ENCODE assay signal across 19 mouse cellular contexts in genomic region chr15:81386327-81386726, GRCm38 (mm10). TPM values are rescaled to one million over a fixed set of nuclear protein-coding genes. Genes with fewer than 3 reads are reported as not detected.
A peak's percentile ranks its signal among the peaks of the same experiment; 100 is the strongest.
DNase-seq lines count a peak whose midpoint lies in the region; ATAC-seq and TF ChIP-seq lines count a peak whose summit lies in the region.
"Had no signal": no experiment of that assay in that cellular context is flagged by ENCODE, and none has a peak within 500 bp of the region (broad histone marks: within the 10 kb centered on the region; RNA-seq: fewer than 3 reads in every experiment).

No protein-coding gene starts in this region.

- no peaks in the 10 kb centered on the region for H3K9me3 ChIP-seq in kidney, postnatal 0 days (replicated peaks; ENCODE audit: low read length)
- H3K9me3 ChIP-seq: forebrain, embryonic 15.5 days; heart, embryonic 12.5 days; hindbrain, embryonic 10.5 days; intestine, embryonic 15.5 days; limb, embryonic 13.5 days; midbrain, embryonic 15.5 days; neural tube, embryonic 12.5 days had no signal

- no peak overlapping the region for H3K4me2 ChIP-seq in kidney, postnatal 0 days (ENCODE audit: low read length)
- H3K4me2 ChIP-seq: forebrain, embryonic 15.5 days; heart, embryonic 12.5 days; intestine, embryonic 15.5 days; limb, embryonic 13.5 days; midbrain, embryonic 15.5 days; neural tube, embryonic 12.5 days had no signal

- 95% methylated on average over 5 of the region's 5 CpGs for WGBS in kidney, postnatal 0 days

- no peak for DNase-seq in kidney, postnatal 0 days (ENCODE audit: low spot score)
- DNase-seq in kidney, adult 8-10 months, result no peak
- peak; percentile 20 for DNase-seq in 3134 (ENCODE audit: extremely low read depth, insufficient read length, low spot score)
- peak; percentile 29 for DNase-seq in A20 (ENCODE audit: low read depth, low spot score)
- peak; percentile 64 for DNase-seq in ZHBTc4 (ENCODE audit: low read depth, low spot score)
- no peak for DNase-seq in cerebellum, adult 9-11 months
- no peak for DNase-seq in heart, postnatal 4 days
- DNase-seq: cerebellum, postnatal 10 days; gastrocnemius, postnatal 14 days; kidney, postnatal 4 days; right cerebral cortex, postnatal 4 days had no signal

- peak; percentile 37; the same call in 1 of the 2 replicates for TF ChIP-seq CTCF in kidney, postnatal 0 days (IDR thresholded peaks at IDR 0.05; ENCODE audit: low read depth)

- no peak overlapping the region for H3K4me3 ChIP-seq in kidney, postnatal 0 days (replicated peaks; ENCODE audit: low read depth, low read length)
- H3K4me3 ChIP-seq: forebrain, embryonic 15.5 days; heart, embryonic 12.5 days; hindbrain, embryonic 10.5 days; intestine, embryonic 15.5 days; limb, embryonic 13.5 days; midbrain, embryonic 15.5 days; neural tube, embryonic 12.5 days had no signal

- peaks cover 49% of the 10 kb centered on the region for H3K36me3 ChIP-seq in kidney, postnatal 0 days (ENCODE audit: insufficient read depth, low read length)

- no peak for ATAC-seq in kidney, postnatal 0 days (replicated peaks; ENCODE audit: low FRiP score, low read depth)
- ATAC-seq: forebrain, embryonic 15.5 days; intestine, embryonic 15.5 days; midbrain, embryonic 15.5 days had no signal

- no peak overlapping the region for H3K27ac ChIP-seq in kidney, postnatal 0 days
- H3K27ac ChIP-seq: forebrain, embryonic 15.5 days; hindbrain, embryonic 10.5 days; intestine, embryonic 15.5 days; limb, embryonic 13.5 days; midbrain, embryonic 15.5 days; neural tube, embryonic 12.5 days had no signal

- H3K27me3 ChIP-seq in kidney, postnatal 0 days (ENCODE audit: insufficient read depth, low read length), result no peaks in the 10 kb centered on the region
- H3K27me3 ChIP-seq: forebrain, embryonic 15.5 days; heart, embryonic 12.5 days; intestine, embryonic 15.5 days; limb, embryonic 13.5 days; midbrain, embryonic 15.5 days; neural tube, embryonic 12.5 days had no signal

- no peak overlapping the region for H3K9ac ChIP-seq in kidney, postnatal 0 days (ENCODE audit: low read depth, low read length)
- H3K9ac ChIP-seq: forebrain, embryonic 15.5 days; heart, embryonic 12.5 days; intestine, embryonic 15.5 days; limb, embryonic 13.5 days; midbrain, embryonic 15.5 days; neural tube, embryonic 12.5 days had no signal

- H3K4me1 ChIP-seq in kidney, postnatal 0 days (replicated peaks; ENCODE audit: insufficient read depth, low read length), result no peaks in the 10 kb centered on the region
- H3K4me1 ChIP-seq: forebrain, embryonic 15.5 days; heart, embryonic 12.5 days; hindbrain, embryonic 10.5 days; intestine, embryonic 15.5 days; limb, embryonic 13.5 days; midbrain, embryonic 15.5 days; neural tube, embryonic 12.5 days had no signal

RNA-seq across cellular contexts. Expression of gene St13, which starts 13.6 kb away (rescaled TPM):
- polyA plus RNA-seq in kidney, postnatal 0 days (2015; fragmentation: Nextera tagmentation; extraction: Ambion mirVana), result 173 and 186 TPM in 2 replicates
- 100 to 1,000 TPM; 101 to 109 TPM for total RNA-seq in heart, postnatal 4 days (2021)

RNA-seq across cellular contexts. Expression of gene Xpnpep3, which starts 13.6 kb away (rescaled TPM):
- polyA plus RNA-seq in kidney, postnatal 0 days (2015; fragmentation: Nextera tagmentation; extraction: Ambion mirVana), result 8.3 and 8.7 TPM in 2 replicates
- 10 to 100 TPM; 12.3 to 14.9 TPM for total RNA-seq in heart, postnatal 4 days (2021)

RNA-seq across cellular contexts. Expression of gene Dnajb7, which starts 21.8 kb away (rescaled TPM):
- polyA plus RNA-seq in kidney, postnatal 0 days (2015; fragmentation: Nextera tagmentation; extraction: Ambion mirVana), result 0.61 and 0.62 TPM in 2 replicates
- total RNA-seq in heart, postnatal 4 days (2021), result not detected
- total RNA-seq: gastrocnemius, postnatal 14 days; left cerebral cortex, adult 18-20 months had no signal

RNA-seq across cellular contexts. Expression of gene Slc25a17, which starts 25.7 kb away (rescaled TPM):
- polyA plus RNA-seq in kidney, postnatal 0 days (2015; fragmentation: Nextera tagmentation; extraction: Ambion mirVana), result 153 and 157 TPM in 2 replicates
- 10 to 100 TPM; 31.9 to 32.8 TPM for total RNA-seq in heart, postnatal 4 days (2021)

Comparison
In these comparisons a context has a peak if more than half of its experiments do, and no peak if none do; other contexts are left out.
1. DNase-seq: peak in 3134 (single experiment), A20 (single experiment) and ZHBTc4 (single experiment); none in kidney, postnatal 0 days (single experiment), kidney, adult 8-10 months (0 of 2), cerebellum, adult 9-11 months (single experiment) and heart, postnatal 4 days (single experiment).